Mouse (Mus musculus) liver, embryonic 14.5 days (tissue): ENCODE results near the gene Fbf1.

Source experiments
- CTCF ChIP-seq: IDR thresholded peaks from 2 replicates; pipeline ENCODE4 v1.5.1; 2016; ENCODE audit warnings: antibody characterized with exemption, low read depth, control low read depth
- EP300 ChIP-seq: IDR thresholded peaks from 2 replicates; pipeline ENCODE4 v1.6.1; 2016; ENCODE audit warnings: antibody characterized with exemption, low read depth

- TF ChIP-seq CTCF (no peak), EP300 (no peak)
These were observed 41.7 kb downstream of the Fbf1 start for GRCm38 (mm10) chr11:116126261-116126660.
